Mouse (Mus musculus): ENCODE data around the gene Pde6h. TPM values are rescaled to one million over a fixed set of nuclear protein-coding genes. Genes with fewer than 3 reads are reported as not detected.
A peak's percentile ranks its signal among the peaks of the same experiment; 100 is the strongest.

Pde6h gene
- polyA plus RNA-seq, 1 experiment = not detected

- TF ChIP-seq CTCF (IDR thresholded peaks at IDR 0.05; ENCODE audit: borderline replicate concordance, insufficient read depth, low read length) (no peak), POLR2A (IDR thresholded peaks at IDR 0.05; ENCODE audit: low read depth, low read length) (no peak)
- Histone ChIP-seq H3K4me3 (ENCODE audit: insufficient read depth, low read length) (no peak overlapping the region), H3K4me1 (ENCODE audit: control insufficient read depth, insufficient read depth, low read length) (peaks cover 5% of the 10 kb centered on the region; the same call in 1 of the 2 replicates), H3K27ac (ENCODE audit: insufficient read depth, low read length) (no peak overlapping the region)
These were observed 17.2 kb upstream of the Pde6h start for GRCm38 (mm10) chr6:136906283-136906936.

- no peak overlapping the region for H3K4me3 ChIP-seq (ENCODE audit: insufficient read depth, low read length)
- no peak for TF ChIP-seq CTCF (IDR thresholded peaks at IDR 0.05; ENCODE audit: borderline replicate concordance, insufficient read depth, low read length)
- TF ChIP-seq POLR2A (IDR thresholded peaks at IDR 0.05; ENCODE audit: low read depth, low read length) = no peak
- peaks cover 5% of the 10 kb centered on the region; the same call in 1 of the 2 replicates for H3K4me1 ChIP-seq (ENCODE audit: control insufficient read depth, insufficient read depth, low read length)
- no peak overlapping the region for H3K27ac ChIP-seq (ENCODE audit: insufficient read depth, low read length)
These were observed 16.7 kb upstream of the Pde6h start for GRCm38 (mm10) chr6:136906937-136907293.

GRCm38 (mm10) chr6:136910247-136910890 lies 13.3 kb upstream of the Pde6h start:
- H3K27ac ChIP-seq (ENCODE audit: insufficient read depth, low read length) = no peak overlapping the region
- TF ChIP-seq POLR2A (IDR thresholded peaks at IDR 0.05; ENCODE audit: low read depth, low read length) (no peak), CTCF (IDR thresholded peaks at IDR 0.05; ENCODE audit: borderline replicate concordance, insufficient read depth, low read length) (no peak)
- no peak overlapping the region for H3K4me3 ChIP-seq (ENCODE audit: insufficient read depth, low read length)
- H3K4me1 ChIP-seq (ENCODE audit: control insufficient read depth, insufficient read depth, low read length) = peaks cover 9% of the 10 kb centered on the region

- TF ChIP-seq CTCF (IDR thresholded peaks at IDR 0.05; ENCODE audit: borderline replicate concordance, insufficient read depth, low read length) = no peak
- no peak for TF ChIP-seq POLR2A (IDR thresholded peaks at IDR 0.05; ENCODE audit: low read depth, low read length)
- Histone ChIP-seq H3K4me1 (ENCODE audit: control insufficient read depth, insufficient read depth, low read length) (peaks cover 9% of the 10 kb centered on the region), H3K27ac (ENCODE audit: insufficient read depth, low read length) (no peak overlapping the region), H3K4me3 (ENCODE audit: insufficient read depth, low read length) (no peak overlapping the region)
These were observed 10.8 kb upstream of the Pde6h start for GRCm38 (mm10) chr6:136912751-136913265.

- H3K4me3 ChIP-seq (ENCODE audit: insufficient read depth, low read length) = no peak overlapping the region
- no peak for TF ChIP-seq POLR2A (IDR thresholded peaks at IDR 0.05; ENCODE audit: low read depth, low read length)
- TF ChIP-seq CTCF (IDR thresholded peaks at IDR 0.05; ENCODE audit: borderline replicate concordance, insufficient read depth, low read length) = no peak
- H3K27ac ChIP-seq (ENCODE audit: insufficient read depth, low read length) = peak overlapping the region; percentile 14; the same call in 1 of the 2 replicates
- peaks cover 9% of the 10 kb centered on the region for H3K4me1 ChIP-seq (ENCODE audit: control insufficient read depth, insufficient read depth, low read length)
These were observed 10.1 kb upstream of the Pde6h start for GRCm38 (mm10) chr6:136913384-136914126.

GRCm38 (mm10) chr6:136914234-136914633 lies 9.4 kb upstream of the Pde6h start:
- no peak overlapping the region for H3K4me3 ChIP-seq (ENCODE audit: insufficient read depth, low read length)
- TF ChIP-seq CTCF (IDR thresholded peaks at IDR 0.05; ENCODE audit: borderline replicate concordance, insufficient read depth, low read length) (no peak), POLR2A (IDR thresholded peaks at IDR 0.05; ENCODE audit: low read depth, low read length) (no peak)
- H3K27ac ChIP-seq (ENCODE audit: insufficient read depth, low read length) = no peak overlapping the region; the same call in 1 of the 2 replicates
- peaks cover 9% of the 10 kb centered on the region for H3K4me1 ChIP-seq (ENCODE audit: control insufficient read depth, insufficient read depth, low read length)

- Histone ChIP-seq H3K27ac (ENCODE audit: insufficient read depth, low read length) (no peak overlapping the region), H3K4me3 (ENCODE audit: insufficient read depth, low read length) (no peak overlapping the region), H3K4me1 (ENCODE audit: control insufficient read depth, insufficient read depth, low read length) (peaks cover 7% of the 10 kb centered on the region)
- TF ChIP-seq CTCF (IDR thresholded peaks at IDR 0.05; ENCODE audit: borderline replicate concordance, insufficient read depth, low read length) (no peak), POLR2A (IDR thresholded peaks at IDR 0.05; ENCODE audit: low read depth, low read length) (no peak)
These were observed 7.8 kb upstream of the Pde6h start for GRCm38 (mm10) chr6:136915721-136916395.

GRCm38 (mm10) chr6:136917885-136918284 lies 5.7 kb upstream of the Pde6h start:
- no peak overlapping the region for H3K27ac ChIP-seq (ENCODE audit: insufficient read depth, low read length)
- peaks cover 7% of the 10 kb centered on the region for H3K4me1 ChIP-seq (ENCODE audit: control insufficient read depth, insufficient read depth, low read length)
- TF ChIP-seq CTCF (IDR thresholded peaks at IDR 0.05; ENCODE audit: borderline replicate concordance, insufficient read depth, low read length) = no peak
- TF ChIP-seq POLR2A (IDR thresholded peaks at IDR 0.05; ENCODE audit: low read depth, low read length) = no peak
- H3K4me3 ChIP-seq (ENCODE audit: insufficient read depth, low read length) = no peak overlapping the region
